Mouse (Mus musculus) G1E (cell line): ENCODE measurements around the gene Hoxa9. TPM values are rescaled to one million over a fixed set of nuclear protein-coding genes. Genes with fewer than 3 reads are reported as not detected.

Experiments
- ATAC-seq: 2 replicates; pipeline ENCODE4 v1.8.0; 2016; ENCODE audit warnings: mild to moderate bottlenecking; ENCODE audit not compliant: insufficient number of reproducible peaks, poor library complexity, low FRiP score, severe bottlenecking; ENCODE audit errors: extremely low read depth
- DNase-seq: peaks from one replicate; pipeline ENCODE4 v3.0.0; 2012; ENCODE audit warnings: low spot score
- H3K27me3 ChIP-seq: 2 replicates; pipeline ENCODE4 v1.6.1; 2012; ENCODE audit warnings: mild to moderate bottlenecking, low read length, inconsistent platforms; ENCODE audit not compliant: insufficient read depth
- H3K36me3 ChIP-seq: replicated peaks from 2 replicates; pipeline ENCODE3; 2012; ENCODE audit warnings: mild to moderate bottlenecking, inconsistent platforms
- H3K4me1 ChIP-seq: 2 replicates; pipeline ENCODE4 v1.6.1; 2012; ENCODE audit warnings: low read depth, low read length, inconsistent platforms, mixed read lengths; ENCODE audit not compliant: insufficient read depth
- H3K4me3 ChIP-seq: 2 replicates; pipeline ENCODE4 v1.5.1; 2012; ENCODE audit warnings: low read depth, mild to moderate bottlenecking, inconsistent platforms, low read length, moderate library complexity, mixed read lengths
- H3K9me3 ChIP-seq: replicated peaks from 2 replicates; pipeline ENCODE4 v1.6.1; 2012; ENCODE audit warnings: inconsistent platforms
- CTCF ChIP-seq: IDR thresholded peaks from 2 replicates; pipeline ENCODE4 v1.5.1; 2012; ENCODE audit warnings: low read depth, low read length, inconsistent platforms, mixed read lengths
- GATA1 ChIP-seq: IDR thresholded peaks from 2 replicates; pipeline ENCODE4 v1.6.1; 2012; ENCODE audit warnings: borderline replicate concordance, low read length, inconsistent platforms, mixed read lengths
- GATA2 ChIP-seq: IDR thresholded peaks from 2 replicates; pipeline ENCODE4 v1.6.1; 2012; ENCODE audit warnings: low read depth, low read length, inconsistent platforms, borderline replicate concordance
- POLR2AphosphoS5 ChIP-seq: IDR thresholded peaks from 2 replicates; pipeline ENCODE4 v1.6.1; 2012; ENCODE audit warnings: low read depth, low read length, inconsistent platforms; ENCODE audit not compliant: insufficient replicate concordance
- TAL1 ChIP-seq: conservative IDR thresholded peaks from 2 replicates; pipeline ENCODE4 v1.6.1; 2012; ENCODE audit warnings: low read depth, low read length, inconsistent platforms, mixed read lengths
- polyA plus RNA-seq: library from polyadenylated mRNA; stranded (reverse); fragments of >175 nt; gene quantifications from 2 replicates; pipeline ENCODE4 v1.2.3, GENCODE M21; 2012
- total RNA-seq, 2 experiments: library from RNA; stranded (forward) in 1 of 2; stranded (reverse) in 1 of 2; fragments of 200-1000 nt in 1 of 2; fragments of >200 nt in 1 of 2; fragmentation: Nextera tagmentation in 1 of 2; gene quantifications; 2 replicates each; pipeline ENCODE4 v1.2.3; 2014 to 2017

Hoxa9 gene
- total and polyA plus RNA-seq, 3 experiments: 0.05 TPM; not detected in 2

DNA sequence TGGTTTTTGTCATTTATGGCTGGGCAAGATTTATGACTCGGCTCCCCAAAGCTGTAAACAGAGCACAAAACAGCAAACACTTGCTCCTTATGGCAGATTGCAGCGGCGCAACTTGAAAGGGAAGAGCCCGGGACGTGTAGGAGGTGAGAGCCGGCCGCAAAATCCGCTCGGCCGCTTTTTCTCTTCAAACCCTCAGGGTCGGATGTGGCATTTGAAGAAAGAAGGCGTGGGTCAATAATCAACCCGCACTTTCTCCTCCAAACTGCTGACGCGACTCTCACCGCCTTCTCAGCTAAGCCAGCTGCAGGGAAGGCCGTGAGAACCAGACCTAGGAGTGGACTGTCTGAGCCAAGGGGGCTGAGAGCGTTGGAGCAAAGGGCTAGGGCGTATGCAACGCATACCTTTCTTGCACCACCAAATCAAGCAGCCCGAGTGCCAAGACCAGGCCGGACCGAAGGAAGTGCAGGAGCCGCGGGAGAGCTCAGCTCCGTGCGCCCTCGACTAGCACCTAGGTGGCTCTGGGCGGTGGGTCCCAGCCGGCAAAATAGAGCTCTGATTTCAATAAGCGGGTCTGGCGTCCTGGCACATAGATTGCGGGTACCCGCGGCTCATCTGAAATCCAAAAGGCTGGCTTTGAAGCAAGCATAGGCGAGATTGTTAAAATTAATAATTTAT lies 53.7 kb downstream of the Hoxa9 start, which contains the start of gene 5730596B20Rik:
5730596B20Rik (plus strand) TSS at position 438 of the 675 bp plus-strand sequence.
- no peak for ATAC-seq
- H3K27me3 ChIP-seq: peaks cover 45% of the 10 kb centered on the region
- no peak for DNase-seq

DNA sequence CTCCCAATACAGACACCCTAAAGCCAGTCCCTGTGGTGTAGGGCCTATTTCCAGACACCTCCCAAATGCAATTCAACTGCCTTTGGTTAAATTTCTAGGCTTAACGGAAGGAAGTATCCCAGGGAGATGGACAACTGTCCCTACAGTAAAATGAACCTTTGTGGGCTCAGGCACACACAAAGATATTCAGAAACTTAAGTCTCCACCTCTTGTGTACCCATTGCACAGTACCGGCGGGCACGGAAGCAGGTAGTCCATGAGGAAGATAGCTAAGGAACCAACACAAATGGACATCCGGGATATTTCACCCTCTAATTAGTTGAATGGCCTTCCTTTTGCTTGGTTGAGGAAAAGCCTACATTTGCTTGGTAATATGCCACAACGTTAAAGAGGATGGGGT lies 54.5 kb downstream of the Hoxa9 start:
- TF ChIP-seq TAL1 (no peak), POLR2AphosphoS5 (no peak), GATA1 (no peak), GATA2 (no peak)
- Histone ChIP-seq H3K4me1 (no peaks in the 10 kb centered on the region), H3K36me3 (no peaks in the 10 kb centered on the region), H3K27me3 (peaks cover 48% of the 10 kb centered on the region), H3K9me3 (no peaks in the 10 kb centered on the region), H3K4me3 (no peak overlapping the region)
- ATAC-seq (no peak), DNase-seq (no peak)

More for the DNA sequence above, 53.7 kb downstream of the Hoxa9 start, which contains the start of gene 5730596B20Rik:
- Histone ChIP-seq H3K9me3 (no peaks in the 10 kb centered on the region), H3K4me3 (no peak within 1 kb of the TSS), H3K36me3 (no peaks in the 10 kb centered on the region), H3K4me1 (no peaks in the 10 kb centered on the region)
- TF ChIP-seq GATA2 (no peak), POLR2AphosphoS5 (no peak), GATA1 (no peak), CTCF (no peak), TAL1 (no peak)

DNA sequence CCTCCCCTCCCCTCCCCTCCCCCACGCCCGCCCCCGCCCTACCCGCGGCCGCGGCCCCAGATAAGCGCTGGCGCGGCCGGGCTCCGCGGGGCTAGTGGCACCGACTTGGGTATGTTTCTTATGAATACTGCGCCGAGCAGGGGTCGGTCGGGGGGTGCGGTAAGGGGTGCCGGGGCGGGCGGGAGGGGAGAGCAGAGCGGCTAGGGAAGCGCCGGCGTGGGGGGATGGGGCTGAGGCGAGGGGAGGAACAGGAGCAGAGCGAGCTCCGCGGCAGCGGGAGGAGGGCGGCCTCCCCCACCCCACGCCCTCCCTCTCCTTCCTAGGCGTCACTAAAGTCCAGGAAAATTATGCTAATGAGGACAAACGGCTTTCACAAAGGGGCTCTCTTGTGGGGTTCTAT lies 55.0 kb downstream of the Hoxa9 start:
- TF ChIP-seq CTCF: no peak
- TF ChIP-seq TAL1: no peak
- no peak for TF ChIP-seq GATA2
- TF ChIP-seq GATA1: no peak
- no peak for TF ChIP-seq POLR2AphosphoS5
- Histone ChIP-seq H3K4me1 (no peaks in the 10 kb centered on the region), H3K9me3 (no peaks in the 10 kb centered on the region), H3K27me3 (peaks cover 53% of the 10 kb centered on the region), H3K4me3 (no peak overlapping the region), H3K36me3 (no peaks in the 10 kb centered on the region)
- ATAC-seq (no peak), DNase-seq (no peak)

DNA sequence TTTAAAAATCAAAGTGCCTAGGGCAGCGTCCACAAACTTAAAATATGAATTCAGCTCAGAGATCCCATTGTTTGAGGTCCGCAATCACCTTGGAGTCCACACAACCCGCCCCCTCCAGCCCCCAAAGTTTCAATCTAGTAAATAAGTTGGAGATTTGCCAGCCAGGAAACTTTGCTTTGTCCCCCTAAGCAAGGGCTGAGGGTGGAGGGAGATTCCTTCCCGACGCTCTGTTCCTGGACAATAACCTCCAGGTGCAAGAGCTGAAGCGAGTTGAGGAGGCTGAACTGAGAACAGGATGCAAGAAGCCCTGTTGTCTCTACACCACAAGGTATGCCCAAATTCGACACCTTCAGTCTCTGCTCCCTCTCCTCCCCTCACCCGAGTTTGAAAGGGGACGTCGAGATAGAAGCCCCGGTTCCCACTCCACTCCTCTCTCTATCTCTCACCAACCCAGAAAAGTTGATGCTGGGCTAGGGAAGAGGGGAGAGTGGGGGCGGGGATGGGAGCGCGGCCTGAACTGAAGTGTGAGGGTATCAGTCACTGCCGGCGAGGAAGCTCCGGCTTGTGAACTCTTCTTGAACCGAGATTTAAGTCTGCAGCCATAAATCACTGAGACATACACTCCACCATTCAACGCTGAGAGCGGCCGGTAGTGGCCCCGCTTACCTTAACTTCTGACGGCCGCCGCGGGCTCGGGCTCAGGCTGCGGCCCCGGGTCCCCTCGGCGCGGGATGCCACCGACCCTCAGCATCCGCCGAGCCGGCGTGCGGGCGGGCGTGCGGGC lies 55.7 kb downstream of the Hoxa9 start:
- H3K36me3 ChIP-seq: no peaks in the 10 kb centered on the region

DNA sequence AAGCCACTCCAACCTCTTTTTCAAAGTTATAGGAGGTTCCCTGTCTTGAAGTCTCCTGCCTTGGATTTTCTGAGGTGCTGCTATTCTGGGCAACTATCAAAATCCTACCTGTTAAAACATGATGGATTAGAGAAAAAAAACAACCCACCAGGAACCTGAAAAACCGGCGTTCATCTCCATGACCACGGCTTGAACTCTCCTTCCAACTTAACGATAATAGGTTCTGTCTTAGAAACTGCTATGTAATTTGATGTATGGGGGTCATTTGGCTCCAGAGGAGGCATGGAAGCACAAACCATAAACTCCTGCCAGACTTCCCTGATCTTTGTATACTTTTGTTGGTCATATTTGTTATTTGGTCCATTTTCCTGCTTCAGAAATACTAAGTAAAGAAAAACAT lies 57.2 kb downstream of the Hoxa9 start:
- no peak for ATAC-seq
- H3K36me3 ChIP-seq: no peaks in the 10 kb centered on the region
- TF ChIP-seq CTCF (no peak), POLR2AphosphoS5 (no peak), GATA2 (no peak)
- DNase-seq: no peak
- H3K27me3 ChIP-seq: peaks cover 59% of the 10 kb centered on the region
- no peaks in the 10 kb centered on the region for H3K4me1 ChIP-seq
- no peaks in the 10 kb centered on the region for H3K9me3 ChIP-seq
- no peak overlapping the region for H3K4me3 ChIP-seq

More for the DNA sequence above, 55.7 kb downstream of the Hoxa9 start:
- DNase-seq: no peak
- no peaks in the 10 kb centered on the region for H3K9me3 ChIP-seq
- H3K27me3 ChIP-seq: peaks cover 60% of the 10 kb centered on the region
- no peaks in the 10 kb centered on the region for H3K4me1 ChIP-seq
- no peak for ATAC-seq
- H3K4me3 ChIP-seq: no peak overlapping the region
- TF ChIP-seq CTCF: no peak
- no peak for TF ChIP-seq POLR2AphosphoS5
- no peak for TF ChIP-seq GATA2
- no peak for TF ChIP-seq TAL1
- no peak for TF ChIP-seq GATA1

Other genes with a start within 250 kb of the Hoxa9 start
- gene Skap2, start 218.5 kb downstream of the Hoxa9 start, total RNA-seq (2014; fragmentation: Nextera tagmentation): 26.6 and 32.7 TPM in 2 replicates
- gene Skap2, start 218.5 kb downstream of the Hoxa9 start, total RNA-seq (2017): 143 and 163 TPM in 2 replicates
- 4.7 and 5.2 TPM in 2 replicates for gene Skap2, start 218.5 kb downstream of the Hoxa9 start, polyA plus RNA-seq
- not detected in 2 replicates for gene Hoxa1, start 72.8 kb downstream of the Hoxa9 start, total RNA-seq (2014; fragmentation: Nextera tagmentation)
- gene Hoxa1, start 72.8 kb downstream of the Hoxa9 start, total RNA-seq (2017): 0.22 TPM in 1 of 2 replicates, not detected in the other
- not detected in 2 replicates for gene Hoxa1, start 72.8 kb downstream of the Hoxa9 start, polyA plus RNA-seq
- not detected in 2 replicates for gene Hoxa2, start 66.3 kb downstream of the Hoxa9 start, total RNA-seq (2014; fragmentation: Nextera tagmentation)
- 0.06 TPM in 1 of 2 replicates, not detected in the other for gene Hoxa2, start 66.3 kb downstream of the Hoxa9 start, total RNA-seq (2017)
- not detected in 2 replicates for gene Hoxa2, start 66.3 kb downstream of the Hoxa9 start, polyA plus RNA-seq
- not detected in 2 replicates for gene 5730596B20Rik, start 53.6 kb downstream of the Hoxa9 start, total RNA-seq (2014; fragmentation: Nextera tagmentation)
- gene 5730596B20Rik, start 53.6 kb downstream of the Hoxa9 start, total RNA-seq (2017): 0.05 and 0.06 TPM in 2 replicates
- not detected in 2 replicates for gene 5730596B20Rik, start 53.6 kb downstream of the Hoxa9 start, polyA plus RNA-seq
- not detected in 2 replicates for gene Hoxa4, start 39.3 kb downstream of the Hoxa9 start, total RNA-seq (2014; fragmentation: Nextera tagmentation)
- gene Hoxa4, start 39.3 kb downstream of the Hoxa9 start, total RNA-seq (2017): not detected in 2 replicates
- gene Hoxa4, start 39.3 kb downstream of the Hoxa9 start, polyA plus RNA-seq: not detected in 2 replicates
- not detected in 2 replicates for gene Hoxa5, start 26.5 kb downstream of the Hoxa9 start, total RNA-seq (2014; fragmentation: Nextera tagmentation)
- 0.05 and 0.06 TPM in 2 replicates for gene Hoxa5, start 26.5 kb downstream of the Hoxa9 start, total RNA-seq (2017)
- not detected in 2 replicates for gene Hoxa5, start 26.5 kb downstream of the Hoxa9 start, polyA plus RNA-seq
- not detected in 2 replicates for gene Hoxa6, start 22.4 kb downstream of the Hoxa9 start, total RNA-seq (2014; fragmentation: Nextera tagmentation)
- 0.16 TPM in 1 of 2 replicates, not detected in the other for gene Hoxa6, start 22.4 kb downstream of the Hoxa9 start, total RNA-seq (2017)
- gene Hoxa6, start 22.4 kb downstream of the Hoxa9 start, polyA plus RNA-seq: not detected in 2 replicates
- gene Hoxa3, start 17.8 kb downstream of the Hoxa9 start, total RNA-seq (2014; fragmentation: Nextera tagmentation): not detected in 2 replicates
- gene Hoxa3, start 17.8 kb downstream of the Hoxa9 start, total RNA-seq (2017): 0.16 and 0.17 TPM in 2 replicates
- not detected in 2 replicates for gene Hoxa3, start 17.8 kb downstream of the Hoxa9 start, polyA plus RNA-seq
- gene Gm28308, start 17.8 kb downstream of the Hoxa9 start, total RNA-seq (2014; fragmentation: Nextera tagmentation): not detected in 2 replicates
- not detected in 2 replicates for gene Gm28308, start 17.8 kb downstream of the Hoxa9 start, total RNA-seq (2017)
- gene Gm28308, start 17.8 kb downstream of the Hoxa9 start, polyA plus RNA-seq: not detected in 2 replicates
- not detected in 2 replicates for gene Hoxa7, start 9.2 kb downstream of the Hoxa9 start, total RNA-seq (2014; fragmentation: Nextera tagmentation)
- gene Hoxa7, start 9.2 kb downstream of the Hoxa9 start, total RNA-seq (2017): 0.23 and 0.66 TPM in 2 replicates
- gene Hoxa7, start 9.2 kb downstream of the Hoxa9 start, polyA plus RNA-seq: 0.11 TPM in 1 of 2 replicates, not detected in the other
- gene Hoxa10, start 9.8 kb upstream of the Hoxa9 start, total RNA-seq (2014; fragmentation: Nextera tagmentation): not detected in 2 replicates
- 0.05 TPM in 1 of 2 replicates, not detected in the other for gene Hoxa10, start 9.8 kb upstream of the Hoxa9 start, total RNA-seq (2017)
- gene Hoxa10, start 9.8 kb upstream of the Hoxa9 start, polyA plus RNA-seq: not detected in 2 replicates
- gene Hoxa11, start 14.7 kb upstream of the Hoxa9 start, total RNA-seq (2014; fragmentation: Nextera tagmentation): not detected in 2 replicates
- gene Hoxa11, start 14.7 kb upstream of the Hoxa9 start, total RNA-seq (2017): 0.12 TPM in 1 of 2 replicates, not detected in the other
- not detected in 2 replicates for gene Hoxa11, start 14.7 kb upstream of the Hoxa9 start, polyA plus RNA-seq
- gene Hoxa13, start 29.8 kb upstream of the Hoxa9 start, total RNA-seq (2014; fragmentation: Nextera tagmentation): not detected in 2 replicates
- not detected in 2 replicates for gene Hoxa13, start 29.8 kb upstream of the Hoxa9 start, total RNA-seq (2017)
- not detected in 2 replicates for gene Hoxa13, start 29.8 kb upstream of the Hoxa9 start, polyA plus RNA-seq
- not detected in 2 replicates for gene Evx1, start 82.4 kb upstream of the Hoxa9 start, total RNA-seq (2014; fragmentation: Nextera tagmentation)
- gene Evx1, start 82.4 kb upstream of the Hoxa9 start, total RNA-seq (2017): not detected in 2 replicates
- not detected in 2 replicates for gene Evx1, start 82.4 kb upstream of the Hoxa9 start, polyA plus RNA-seq